Mouse (Mus musculus): ENCODE measurements at regions not wholly inside any gene's neighbourhood (a gene's known extent, or its start where the extent isn't known, plus 50 kb on each side); places are given as distances from the start of the nearest gene placed in this dataset.

DNA sequence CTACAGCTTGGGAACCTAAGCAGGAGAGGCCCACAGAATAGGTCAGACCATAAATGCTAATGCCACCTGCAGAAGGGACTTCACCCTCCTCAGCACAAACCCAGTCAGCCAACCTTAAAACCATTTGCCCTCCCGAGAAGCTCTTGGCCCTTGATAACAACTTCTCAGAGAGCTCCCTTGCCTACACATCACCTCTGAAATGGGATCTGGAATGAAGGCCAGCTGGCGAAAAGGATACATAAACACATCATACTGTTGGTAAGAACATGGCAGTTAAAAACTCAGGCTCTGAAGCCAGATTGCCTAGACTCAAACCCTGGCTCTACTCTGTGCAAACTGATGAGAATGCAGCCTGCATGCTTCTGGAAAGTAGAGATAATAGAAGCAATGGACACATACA, 61.2 kb upstream of the Nampt start:
- Histone ChIP-seq H3K4me3 (ENCODE audit: low read depth, low read length) (no peak overlapping the region), H3K4me2 (replicated peaks; ENCODE audit: low read depth) (no peak overlapping the region), H3K27ac (replicated peaks) (no peak overlapping the region), H3K27me3 (ENCODE audit: control insufficient read depth, insufficient read depth, low read length) (no peaks in the 10 kb centered on the region), H3K36me3 (ENCODE audit: control insufficient read depth, insufficient read depth, low read length) (no peaks in the 10 kb centered on the region), H3K9ac (ENCODE audit: low read length) (no peak overlapping the region), H3K9me3 (ENCODE audit: control insufficient read depth, low read length) (no peaks in the 10 kb centered on the region), H3K4me1 (replicated peaks; ENCODE audit: control insufficient read depth, insufficient read depth) (no peaks in the 10 kb centered on the region)
- WGBS, result 66% methylated on average over 2 of the region's 2 CpGs
- ATAC-seq (ENCODE audit: low FRiP score, low TSS enrichment), result no peak
- no peak for DNase-seq (ENCODE audit: low spot score)
- TF ChIP-seq CTCF (IDR thresholded peaks at IDR 0.05; ENCODE audit: low read depth) (no peak), EP300 (optimal IDR thresholded peaks at IDR 0.05) (no peak)

GRCm38 (mm10) chr12:32760627-32761026, 58.7 kb upstream of the Nampt start:
- H3K4me1 ChIP-seq (replicated peaks; ENCODE audit: control insufficient read depth, insufficient read depth), result no peaks in the 10 kb centered on the region
- H3K9ac ChIP-seq (ENCODE audit: low read length), result no peak overlapping the region
- no peak overlapping the region for H3K4me3 ChIP-seq (ENCODE audit: low read depth, low read length)
- DNase-seq (ENCODE audit: low spot score), result no peak
- 54% methylated on average over 3 of the region's 3 CpGs for WGBS
- H3K9me3 ChIP-seq (ENCODE audit: control insufficient read depth, low read length), result no peaks in the 10 kb centered on the region
- no peaks in the 10 kb centered on the region for H3K36me3 ChIP-seq (ENCODE audit: control insufficient read depth, insufficient read depth, low read length)
- no peak overlapping the region for H3K4me2 ChIP-seq (replicated peaks; ENCODE audit: low read depth)
- no peak for TF ChIP-seq EP300 (optimal IDR thresholded peaks at IDR 0.05)
- TF ChIP-seq CTCF (IDR thresholded peaks at IDR 0.05; ENCODE audit: low read depth), result no peak
- H3K27ac ChIP-seq (replicated peaks), result no peak overlapping the region
- ATAC-seq (ENCODE audit: low FRiP score, low TSS enrichment), result no peak
- H3K27me3 ChIP-seq (ENCODE audit: control insufficient read depth, insufficient read depth, low read length), result no peaks in the 10 kb centered on the region

DNA sequence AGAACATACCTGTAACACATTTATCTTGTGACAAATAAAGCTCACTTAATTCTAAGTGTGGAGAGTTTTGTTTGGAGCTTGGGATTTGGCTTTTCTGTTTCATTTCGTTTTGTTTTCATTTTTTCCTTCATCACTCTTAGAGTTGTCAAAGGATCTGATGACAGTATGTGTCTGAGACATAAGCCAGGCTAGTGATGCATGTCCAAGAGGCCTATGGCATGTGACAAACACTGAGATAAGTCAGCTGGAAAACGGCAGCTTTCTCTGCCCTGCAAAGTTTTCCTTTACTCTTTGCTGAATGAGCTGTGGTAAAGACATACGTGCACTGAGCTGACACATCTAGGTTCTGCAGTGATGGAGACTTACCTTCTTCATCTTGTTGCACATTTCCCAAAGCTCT, 58.3 kb upstream of the Nampt start:
- DNase-seq (ENCODE audit: low spot score), result no peak
- no peak for TF ChIP-seq EP300 (optimal IDR thresholded peaks at IDR 0.05)
- TF ChIP-seq CTCF (IDR thresholded peaks at IDR 0.05; ENCODE audit: low read depth), result no peak
- no peaks in the 10 kb centered on the region for H3K9me3 ChIP-seq (ENCODE audit: control insufficient read depth, low read length)
- H3K36me3 ChIP-seq (ENCODE audit: control insufficient read depth, insufficient read depth, low read length), result no peaks in the 10 kb centered on the region
- no peak overlapping the region for H3K4me2 ChIP-seq (replicated peaks; ENCODE audit: low read depth)
- 26% methylated on average over 3 of the region's 3 CpGs for WGBS
- H3K4me1 ChIP-seq (replicated peaks; ENCODE audit: control insufficient read depth, insufficient read depth), result no peaks in the 10 kb centered on the region
- no peak overlapping the region for H3K4me3 ChIP-seq (ENCODE audit: low read depth, low read length)
- peak overlapping the region; percentile 24; the same call in 1 of the 2 replicates for H3K27ac ChIP-seq (replicated peaks)
- H3K9ac ChIP-seq (ENCODE audit: low read length), result no peak overlapping the region
- no peaks in the 10 kb centered on the region for H3K27me3 ChIP-seq (ENCODE audit: control insufficient read depth, insufficient read depth, low read length)
- ATAC-seq (ENCODE audit: low FRiP score, low TSS enrichment), result no peak

GRCm38 (mm10) chr12:32764271-32764670, 55.1 kb upstream of the Nampt start:
- WGBS, result 72% methylated on average over 3 of the region's 3 CpGs
- H3K9ac ChIP-seq (ENCODE audit: low read length), result no peak overlapping the region
- H3K9me3 ChIP-seq (ENCODE audit: control insufficient read depth, low read length), result no peaks in the 10 kb centered on the region
- H3K27me3 ChIP-seq (ENCODE audit: control insufficient read depth, insufficient read depth, low read length), result no peaks in the 10 kb centered on the region
- H3K4me1 ChIP-seq (replicated peaks; ENCODE audit: control insufficient read depth, insufficient read depth), result no peaks in the 10 kb centered on the region
- H3K36me3 ChIP-seq (ENCODE audit: control insufficient read depth, insufficient read depth, low read length), result no peaks in the 10 kb centered on the region
- no peak overlapping the region for H3K27ac ChIP-seq (replicated peaks)
- TF ChIP-seq CTCF (IDR thresholded peaks at IDR 0.05; ENCODE audit: low read depth), result no peak
- TF ChIP-seq EP300 (optimal IDR thresholded peaks at IDR 0.05), result no peak
- H3K4me2 ChIP-seq (replicated peaks; ENCODE audit: low read depth), result no peak overlapping the region
- ATAC-seq (ENCODE audit: low FRiP score, low TSS enrichment), result no peak
- no peak overlapping the region for H3K4me3 ChIP-seq (ENCODE audit: low read depth, low read length)
- no peak for DNase-seq (ENCODE audit: low spot score)

- Histone ChIP-seq H3K36me3 (ENCODE audit: control insufficient read depth, insufficient read depth, low read length) (no peaks in the 10 kb centered on the region), H3K9ac (ENCODE audit: low read length) (no peak overlapping the region), H3K27ac (replicated peaks) (no peak overlapping the region), H3K4me2 (replicated peaks; ENCODE audit: low read depth) (no peak overlapping the region), H3K27me3 (ENCODE audit: control insufficient read depth, insufficient read depth, low read length) (no peaks in the 10 kb centered on the region), H3K9me3 (ENCODE audit: control insufficient read depth, low read length) (no peaks in the 10 kb centered on the region), H3K4me1 (replicated peaks; ENCODE audit: control insufficient read depth, insufficient read depth) (no peaks in the 10 kb centered on the region), H3K4me3 (ENCODE audit: low read depth, low read length) (no peak overlapping the region)
- DNase-seq (ENCODE audit: low spot score) (no peak), ATAC-seq (ENCODE audit: low FRiP score, low TSS enrichment) (no peak)
- TF ChIP-seq EP300 (optimal IDR thresholded peaks at IDR 0.05), result no peak
- TF ChIP-seq CTCF (IDR thresholded peaks at IDR 0.05; ENCODE audit: low read depth), result no peak
- 86% methylated on average over 7 of the region's 7 CpGs for WGBS
These were observed 54.6 kb upstream of the Nampt start for GRCm38 (mm10) chr12:32764747-32765146.

DNA sequence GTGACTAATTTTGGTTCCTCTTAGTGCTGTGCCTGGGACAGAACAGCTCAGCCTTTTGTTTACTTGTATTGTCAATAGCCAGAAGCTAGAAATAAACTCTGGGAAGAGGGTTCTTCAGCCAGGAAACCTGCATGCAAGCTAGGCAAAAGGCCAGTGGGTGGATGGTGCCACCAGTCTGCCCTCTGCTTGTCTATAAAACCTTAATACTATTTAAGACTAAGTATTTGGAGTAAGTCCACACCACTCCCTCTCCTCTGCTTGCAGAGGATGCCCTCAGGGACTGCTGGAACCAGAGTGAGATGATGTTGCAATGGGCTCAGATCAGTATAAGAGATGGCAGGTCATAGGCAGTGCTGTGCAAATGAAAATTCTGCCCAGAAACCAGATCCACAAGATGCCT, 53.5 kb upstream of the Nampt start:
- Histone ChIP-seq H3K9me3 (ENCODE audit: control insufficient read depth, low read length) (no peaks in the 10 kb centered on the region), H3K4me1 (replicated peaks; ENCODE audit: control insufficient read depth, insufficient read depth) (no peaks in the 10 kb centered on the region), H3K9ac (ENCODE audit: low read length) (no peak overlapping the region), H3K4me2 (replicated peaks; ENCODE audit: low read depth) (no peak overlapping the region), H3K36me3 (ENCODE audit: control insufficient read depth, insufficient read depth, low read length) (no peaks in the 10 kb centered on the region), H3K27me3 (ENCODE audit: control insufficient read depth, insufficient read depth, low read length) (no peaks in the 10 kb centered on the region), H3K4me3 (ENCODE audit: low read depth, low read length) (no peak overlapping the region), H3K27ac (replicated peaks) (no peak overlapping the region)
- DNase-seq (ENCODE audit: low spot score), result no peak
- TF ChIP-seq CTCF (IDR thresholded peaks at IDR 0.05; ENCODE audit: low read depth), result no peak
- no peak for TF ChIP-seq EP300 (optimal IDR thresholded peaks at IDR 0.05)
- ATAC-seq (ENCODE audit: low FRiP score, low TSS enrichment), result peak; percentile 56; the same call in 1 of the 2 replicates

Data from stomach, postnatal 0 days (tissue).